Mouse (Mus musculus) CD4-positive, CD25-positive, alpha-beta regulatory T cell (primary cell): Measurements from ENCODE around the gene Leo1. TPM values are rescaled to one million over a fixed set of nuclear protein-coding genes. Genes with fewer than 3 reads are reported as not detected.

ENCODE experiments used
- polyA plus RNA-seq: library from polyadenylated mRNA; unstranded; fragments of 100-300 nt; shearing (Covaris generic); gene quantifications from one replicate; pipeline ENCODE4 v1.2.1, GENCODE M21; 2017

Gene Leo1
- 26.0 TPM for polyA plus RNA-seq

GRCm38 (mm10) chr9:75440796-75441666 lies at the start of gene Leo1:
TSS of gene Leo1 (plus strand) at chr9:75441524.

DNA sequence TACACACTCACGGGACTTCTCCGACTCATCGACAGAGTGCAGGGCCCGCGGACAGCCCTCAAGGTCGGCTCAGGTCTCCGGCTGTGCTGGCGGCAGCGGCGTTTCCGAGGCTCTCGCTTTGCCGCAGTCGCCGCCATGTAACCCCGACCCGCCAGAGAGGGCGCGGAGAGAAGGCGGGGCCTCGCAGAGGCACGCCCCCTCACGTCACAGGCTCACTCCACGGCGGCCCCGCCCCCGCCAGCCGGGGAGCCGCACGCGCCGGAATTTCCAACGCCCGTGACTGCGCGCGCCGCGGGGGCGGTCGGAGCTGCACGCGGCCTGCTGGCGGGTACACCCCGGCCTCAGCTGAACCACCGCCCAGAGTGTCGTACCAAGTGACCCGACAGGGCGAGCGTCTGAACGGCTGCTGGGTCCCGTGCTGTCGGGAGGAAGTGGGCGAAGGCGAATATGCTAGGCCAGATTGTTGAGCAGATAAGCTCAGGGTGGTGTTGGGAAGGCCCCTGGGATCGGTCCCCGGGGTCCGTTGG lies 31.4 kb upstream of the Leo1 start, which contains the start of gene Mapk6:
TSS of gene Mapk6 (minus strand) at position 154 of the 527 bp plus-strand sequence.

Other genes starting within 250 kb of the Leo1 start
- gene Myo5c, start 209.5 kb upstream of the Leo1 start, polyA plus RNA-seq, result 0.74 TPM
- gene Gnb5, start 135.2 kb upstream of the Leo1 start, polyA plus RNA-seq, result 9.2 TPM
- not detected for gene Bcl2l10, start 93.8 kb upstream of the Leo1 start, polyA plus RNA-seq
- 53.0 TPM for gene Mapk6, start 31.5 kb upstream of the Leo1 start, polyA plus RNA-seq
- gene Tmod3, start 118.1 kb downstream of the Leo1 start, polyA plus RNA-seq, result 140 TPM
- 0.06 TPM for gene Tmod2, start 169.8 kb downstream of the Leo1 start, polyA plus RNA-seq
- 53.7 TPM for gene Lysmd2, start 184.2 kb downstream of the Leo1 start, polyA plus RNA-seq
- 0.07 TPM for gene Scg3, start 242.5 kb downstream of the Leo1 start, polyA plus RNA-seq